Mouse (Mus musculus) ES-E14 (cell line): Measurements from ENCODE around the gene Syce1. TPM values are rescaled to one million over a fixed set of nuclear protein-coding genes. Genes with fewer than 3 reads are reported as not detected.

Experiments used
- DNase-seq: peaks from one replicate; pipeline ENCODE4 v3.0.0-alpha.2; 2013; ENCODE audit warnings: low read depth, low spot score
- H3K27ac ChIP-seq: 2 replicates; pipeline ENCODE4 v1.5.1; 2012; ENCODE audit warnings: low read depth, mild to moderate bottlenecking, low read length, moderate library complexity, mixed read lengths; ENCODE audit not compliant: poor library complexity, insufficient read depth, severe bottlenecking
- H3K36me3 ChIP-seq: 2 replicates; pipeline ENCODE4 v1.6.1; 2012; ENCODE audit warnings: mild to moderate bottlenecking, low read length, moderate library complexity, mixed read lengths; ENCODE audit not compliant: control insufficient read depth, poor library complexity, insufficient read depth, severe bottlenecking
- H3K4me1 ChIP-seq, 2 experiments: fragments of 150-350 bp in 1 of 2; sonication (generic) in 1 of 2; 2 replicates each; pipeline ENCODE4 v1.6.1; 2012; ENCODE audit warnings: low read length in 2 of 2, mild to moderate bottlenecking in 1 of 2, mixed read lengths in 1 of 2; ENCODE audit not compliant: control insufficient read depth in 2 of 2, insufficient read depth in 2 of 2, poor library complexity in 1 of 2
- H3K4me3 ChIP-seq, 2 experiments: fragments of 150-350 bp in 1 of 2; sonication (generic) in 1 of 2; 2 replicates each; pipeline ENCODE4 v1.5.1; 2012; ENCODE audit warnings: low read length in 2 of 2, low read depth in 1 of 2, mild to moderate bottlenecking in 1 of 2, mixed read lengths in 1 of 2; ENCODE audit not compliant: insufficient read depth in 1 of 2, poor library complexity in 1 of 2, severe bottlenecking in 1 of 2
- H3K9ac ChIP-seq: 2 replicates; pipeline ENCODE4 v1.6.1; 2012; ENCODE audit warnings: low read depth, mild to moderate bottlenecking, low read length, mixed read lengths; ENCODE audit not compliant: poor library complexity, insufficient read depth, severe bottlenecking
- H3K9me3 ChIP-seq: fragments of 150-350 bp; sonication (generic); 2 replicates; pipeline ENCODE4 v1.6.1; 2012; ENCODE audit warnings: low read depth, mild to moderate bottlenecking, low read length; ENCODE audit not compliant: control insufficient read depth, insufficient read depth
- CHD2 ChIP-seq: IDR thresholded peaks from 2 replicates; pipeline ENCODE4 v1.6.1; 2014; ENCODE audit warnings: mild to moderate bottlenecking, low read depth, low read length, inconsistent platforms
- HCFC1 ChIP-seq: IDR thresholded peaks from 2 replicates; pipeline ENCODE4 v1.6.1; 2012; ENCODE audit warnings: low read length, inconsistent platforms, borderline replicate concordance; ENCODE audit not compliant: insufficient read depth
- MAFK ChIP-seq: IDR thresholded peaks from 2 replicates; pipeline ENCODE4 v1.6.1; 2014; ENCODE audit warnings: mild to moderate bottlenecking, low read depth, low read length, inconsistent platforms; ENCODE audit not compliant: insufficient read depth
- ZC3H11A ChIP-seq: IDR thresholded peaks from 2 replicates; pipeline ENCODE4 v1.6.1; 2012; ENCODE audit warnings: low read depth, mild to moderate bottlenecking, inconsistent platforms, low read length, borderline replicate concordance
- ZNF384 ChIP-seq: IDR thresholded peaks from 2 replicates; pipeline ENCODE4 v1.6.1; 2012; ENCODE audit warnings: low read depth, low read length, inconsistent platforms
- in situ Hi-C, 2 experiments: fragments of 600-800 bp; cut with MboI; formaldehyde crosslinking; loops; one replicate each; pipeline ENCODE4 v1.15.1; 2025; ENCODE audit warnings: low sequenced_read_pairs in 2 of 2, inconsistent platforms in 1 of 2; ENCODE audit not compliant: unreplicated experiment in 2 of 2
- total RNA-seq: library from RNA; depleted of rRNA; stranded (reverse); fragments of 300-350 nt; gene quantifications from 2 replicates; pipeline ENCODE4 v1.2.3, GENCODE M21; 2012

Gene Syce1
- total RNA-seq, 1 experiment: 21.6 TPM

- peaks cover 4% of the 10 kb centered on the region; the same call in 1 of the 2 replicates for H3K36me3 ChIP-seq
- in situ Hi-C loops: loop anchor here in 1 of 2 experiments (25.0 kb wide), 1 partner anchor 229 kb away; the partner anchor contains the start of gene B4galnt4
- no peak overlapping the region for H3K4me3 ChIP-seq
- H3K4me1 ChIP-seq: peaks cover 0 to 4% of the 10 kb centered on the region in 2 experiments; a peak in 1 of 4 replicates
- H3K9me3 ChIP-seq: no peaks in the 10 kb centered on the region
- no peak overlapping the region for H3K9ac ChIP-seq
- no peak for DNase-seq
- no peak overlapping the region for H3K27ac ChIP-seq
- TF ChIP-seq CHD2 (no peak), ZNF384 (no peak), ZC3H11A (no peak), MAFK (no peak), HCFC1 (no peak)
These were observed 45.7 kb upstream of the Syce1 start for GRCm38 (mm10) chr7:140833341-140833740.

- Histone ChIP-seq H3K9me3 (no peaks in the 10 kb centered on the region), H3K36me3 (no peaks in the 10 kb centered on the region), H3K27ac (no peak overlapping the region), H3K4me3 (no peak overlapping the region), H3K9ac (no peak overlapping the region), H3K4me1 (peaks cover 0 to 7% of the 10 kb centered on the region in 2 experiments; a peak in 1 of 4 replicates)
- in situ Hi-C loops: loop anchor here in 1 of 2 experiments (25.0 kb wide), 1 partner anchor 231 kb away; the partner anchor contains the start of gene B4galnt4
- no peak for DNase-seq
- TF ChIP-seq ZNF384 (no peak), ZC3H11A (no peak), HCFC1 (no peak)
These were observed 43.8 kb upstream of the Syce1 start for GRCm38 (mm10) chr7:140831447-140831846.

DNA sequence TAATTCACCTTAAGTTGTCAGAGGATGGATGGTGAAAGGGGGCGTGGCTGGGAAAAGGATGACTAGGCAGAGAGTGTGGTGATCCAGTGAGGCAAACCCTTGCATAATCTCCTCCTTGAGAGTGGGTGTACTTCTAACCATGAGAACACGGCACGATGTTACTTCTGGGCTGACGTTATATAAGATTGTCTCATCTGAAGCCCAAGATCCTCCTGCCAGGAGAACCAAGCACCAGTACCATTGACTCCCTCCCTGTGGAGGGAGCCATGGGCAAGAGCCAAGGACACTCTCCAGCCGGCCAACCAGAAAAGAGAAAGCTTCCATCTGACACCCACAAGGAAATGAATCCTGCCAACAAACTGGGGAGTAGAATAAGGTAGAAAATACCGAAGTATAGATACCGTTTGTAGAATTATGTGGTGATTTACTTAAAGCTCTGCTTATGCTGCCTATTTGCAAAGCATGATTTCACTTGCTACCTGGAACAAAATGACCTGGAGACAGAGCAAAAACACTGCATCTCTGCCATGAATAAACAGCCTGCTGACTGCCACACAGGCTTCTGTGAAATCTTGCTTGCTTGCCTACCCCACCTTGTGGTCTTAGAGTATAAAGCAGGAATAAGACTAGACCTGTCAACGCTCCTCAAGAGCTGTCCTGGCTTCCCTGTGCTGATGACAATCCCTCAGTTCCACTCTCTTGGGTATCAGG lies 40.7 kb upstream of the Syce1 start:
- Histone ChIP-seq H3K4me3 (no peak overlapping the region), H3K9ac (no peak overlapping the region), H3K4me1 (peaks cover 0 to 3% of the 10 kb centered on the region in 2 experiments; a peak in 1 of 4 replicates), H3K27ac (no peak overlapping the region), H3K9me3 (no peaks in the 10 kb centered on the region), H3K36me3 (no peaks in the 10 kb centered on the region)
- TF ChIP-seq ZNF384 (no peak), ZC3H11A (no peak), MAFK (no peak), HCFC1 (no peak), CHD2 (no peak)
- in situ Hi-C loops: loop anchor here in 1 of 2 experiments (25.0 kb wide), 1 partner anchor 234 kb away; the partner anchor contains the start of gene B4galnt4
- no peak for DNase-seq

DNA sequence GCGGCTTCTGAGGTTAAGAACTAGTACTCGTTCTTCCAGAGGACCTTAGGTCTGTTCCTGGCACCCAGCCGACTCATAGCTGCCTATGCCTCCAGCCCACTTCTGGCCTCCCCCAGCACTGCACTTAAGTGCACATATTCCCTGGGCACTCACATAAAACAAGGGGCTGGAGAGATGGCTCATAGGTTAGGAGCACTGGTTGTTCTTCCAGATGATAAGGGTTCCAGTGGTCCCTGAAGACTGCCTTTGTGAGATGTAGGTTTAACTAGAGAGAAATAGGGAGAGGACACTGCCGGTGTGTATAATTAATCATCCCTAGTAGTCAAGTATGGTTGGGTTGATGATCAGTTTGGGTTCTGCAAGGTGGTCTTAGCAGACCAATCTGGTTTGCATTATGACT lies 35.1 kb upstream of the Syce1 start:
- in situ Hi-C loops: no loop called here
- Histone ChIP-seq H3K4me3 (no peak overlapping the region), H3K4me1 (0 out of 4 replicates have a peak, but pooled peaks cover 0 to 2% of the 10 kb centered on the region in 2 experiments), H3K36me3 (peaks cover 4% of the 10 kb centered on the region), H3K9ac (no peak overlapping the region), H3K27ac (no peak overlapping the region), H3K9me3 (no peaks in the 10 kb centered on the region)
- no peak for DNase-seq
- no peak for TF ChIP-seq HCFC1
- no peak for TF ChIP-seq ZNF384
- TF ChIP-seq CHD2: no peak
